ENCODE assay signal across 22 mouse cellular contexts in genomic region chr13:101524781-101525180, GRCm38 (mm10).
"Had no signal": no experiment of that assay in that cellular context is flagged by ENCODE, and none has a peak within 500 bp of the region (broad histone marks: within the 10 kb centered on the region; RNA-seq: fewer than 3 reads in every experiment).

No protein-coding gene starts in this region.

- H3K4me2 ChIP-seq: embryonic facial prominence, embryonic 12.5 days; embryonic facial prominence, embryonic 13.5 days; embryonic facial prominence, embryonic 15.5 days; forebrain, embryonic 12.5 days; forebrain, embryonic 13.5 days; forebrain, embryonic 15.5 days had no signal

- H3K9me3 ChIP-seq: embryonic facial prominence, embryonic 10.5 days; embryonic facial prominence, embryonic 12.5 days; embryonic facial prominence, embryonic 13.5 days; embryonic facial prominence, embryonic 15.5 days; forebrain, embryonic 10.5 days; forebrain, embryonic 12.5 days; forebrain, embryonic 13.5 days; forebrain, embryonic 15.5 days had no signal

- DNase-seq: cerebellum, adult 9-10 months; cerebellum, adult 9-11 months; embryo, embryonic 11 days; forebrain, postnatal 0 days; gastrocnemius, postnatal 10 days; gastrocnemius, postnatal 14 days; gastrocnemius, postnatal 25 days; gastrocnemius, postnatal 36 days; heart, adult 11 months had no signal

- H3K4me1 ChIP-seq: embryonic facial prominence, embryonic 10.5 days; embryonic facial prominence, embryonic 12.5 days; embryonic facial prominence, embryonic 13.5 days; embryonic facial prominence, embryonic 15.5 days; forebrain, embryonic 10.5 days; forebrain, embryonic 12.5 days; forebrain, embryonic 13.5 days; forebrain, embryonic 15.5 days had no signal

- H3K27ac ChIP-seq: embryonic facial prominence, embryonic 10.5 days; embryonic facial prominence, embryonic 12.5 days; embryonic facial prominence, embryonic 13.5 days; embryonic facial prominence, embryonic 15.5 days; forebrain, embryonic 10.5 days; forebrain, embryonic 12.5 days; forebrain, embryonic 13.5 days; forebrain, embryonic 15.5 days; gastrocnemius, adult 2 months; heart, adult 2 months had no signal

- ATAC-seq: forebrain, embryonic 13.5 days; forebrain, embryonic 14.5 days; forebrain, embryonic 15.5 days; forebrain, embryonic 16.5 days; forebrain, postnatal 0 days had no signal

- H3K4me3 ChIP-seq: embryonic facial prominence, embryonic 10.5 days; embryonic facial prominence, embryonic 12.5 days; embryonic facial prominence, embryonic 13.5 days; embryonic facial prominence, embryonic 15.5 days; erythroblast, embryonic 14.5 days; forebrain, embryonic 10.5 days; forebrain, embryonic 12.5 days; forebrain, embryonic 13.5 days; forebrain, embryonic 15.5 days; gastrocnemius, adult 2 months; heart, adult 2 months had no signal

- H3K36me3 ChIP-seq: embryonic facial prominence, embryonic 10.5 days; embryonic facial prominence, embryonic 12.5 days; embryonic facial prominence, embryonic 13.5 days; embryonic facial prominence, embryonic 15.5 days; forebrain, embryonic 10.5 days; forebrain, embryonic 12.5 days; forebrain, embryonic 15.5 days had no signal

- H3K9ac ChIP-seq: embryonic facial prominence, embryonic 12.5 days; embryonic facial prominence, embryonic 13.5 days; embryonic facial prominence, embryonic 15.5 days; forebrain, embryonic 12.5 days; forebrain, embryonic 13.5 days; forebrain, embryonic 15.5 days; forebrain, postnatal 0 days had no signal

- H3K27me3 ChIP-seq: embryonic facial prominence, embryonic 12.5 days; embryonic facial prominence, embryonic 13.5 days; embryonic facial prominence, embryonic 15.5 days; forebrain, embryonic 12.5 days; forebrain, embryonic 13.5 days; forebrain, embryonic 15.5 days had no signal
